Comparison of ENCODE assay signal across 8 mouse cellular contexts in the genomic region with DNA sequence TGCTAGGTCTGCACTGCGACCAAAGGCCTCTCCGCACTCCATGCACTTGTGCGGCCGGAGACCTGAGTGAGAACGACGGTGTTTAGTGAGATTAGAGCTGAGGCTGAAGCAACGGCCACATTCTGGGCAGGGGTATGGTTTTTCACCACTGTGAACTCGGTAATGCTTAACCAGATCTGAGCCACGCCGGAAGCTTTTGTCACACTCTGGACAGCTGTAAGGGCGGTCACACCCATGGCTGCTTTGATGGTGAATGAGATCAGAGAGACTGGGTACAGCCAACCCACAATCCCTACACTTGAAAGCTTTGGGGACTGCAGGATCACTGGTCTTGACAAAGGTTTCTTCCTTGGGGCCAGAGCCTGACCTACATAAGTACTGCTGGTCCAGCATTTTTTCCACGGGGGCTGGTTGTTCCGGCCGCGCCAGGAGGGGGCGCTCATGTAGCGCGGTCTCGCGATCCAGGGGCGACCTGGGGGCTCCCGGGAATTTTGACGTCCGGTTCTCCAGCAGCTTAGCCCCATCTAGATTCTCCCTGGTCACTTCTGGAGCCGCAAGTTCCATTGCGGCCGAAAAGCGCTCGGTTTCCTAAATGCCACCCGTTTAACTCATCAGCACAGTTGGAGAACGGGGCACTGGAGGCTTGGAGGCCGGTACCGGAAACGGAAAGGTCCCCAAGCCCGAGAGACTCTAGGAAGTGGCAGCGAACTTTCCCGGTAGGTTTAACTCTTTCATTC. TPM values are rescaled to one million over a fixed set of nuclear protein-coding genes. Genes with fewer than 3 reads are reported as not detected.
DNase-seq lines count a peak whose midpoint lies in the region; ATAC-seq and TF ChIP-seq lines count a peak whose summit lies in the region.

A gene (plus strand): TSS at position 487 of the 737 bp plus-strand sequence.

- peaks cover 0 to 11% of the 10 kb centered on the region in 2 experiments; a peak in 3 of 4 replicates for H3K4me1 ChIP-seq in MEL (ENCODE audit: control insufficient read depth in 1 of 2, insufficient read depth in 2 of 2, low read length in 2 of 2)
- peaks cover 11% of the 10 kb centered on the region for H3K4me1 ChIP-seq in cerebellum, adult 2 months (ENCODE audit: control insufficient read depth, insufficient read depth, low read length)
- no peaks in the 10 kb centered on the region; the same call in 1 of the 2 replicates for H3K4me1 ChIP-seq in forebrain, postnatal 0 days (ENCODE audit: insufficient read depth)
- peaks cover 8% of the 10 kb centered on the region for H3K4me1 ChIP-seq in lung, embryonic 14.5 days (ENCODE audit: insufficient read depth)
- peaks cover 11% of the 10 kb centered on the region for H3K4me1 ChIP-seq in olfactory bulb, adult 2 months (ENCODE audit: control insufficient read depth, insufficient read depth, low read length)
- peaks cover 9% of the 10 kb centered on the region for H3K4me1 ChIP-seq in thymus, adult 2 months (replicated peaks; ENCODE audit: control insufficient read depth, insufficient read depth, low read length)

- no peaks in the 10 kb centered on the region for H3K9me3 ChIP-seq in MEL (replicated peaks; ENCODE audit: insufficient read depth, low read length)
- H3K9me3 ChIP-seq in forebrain, postnatal 0 days (ENCODE audit: low read length): no peaks in the 10 kb centered on the region
- no peaks in the 10 kb centered on the region for H3K9me3 ChIP-seq in lung, embryonic 14.5 days (ENCODE audit: low read depth, low read length)

- peak within 1 kb of the TSS; percentile 77 for H3K4me2 ChIP-seq in forebrain, postnatal 0 days (ENCODE audit: low read depth)
- peak within 1 kb of the TSS; percentile 84 for H3K4me2 ChIP-seq in lung, embryonic 14.5 days

- TF ChIP-seq RAD21 in MEL (IDR thresholded peaks at IDR 0.05; ENCODE audit: low read depth, low read length): peak; percentile 60

- TF ChIP-seq EP300 in MEL (IDR thresholded peaks at IDR 0.05; ENCODE audit: low read depth in 1 of 2, low read length in 2 of 2): no peak

- no peaks in the 10 kb centered on the region for H3K27me3 ChIP-seq in MEL (ENCODE audit: control insufficient read depth in 1 of 2, insufficient read depth in 2 of 2, low read length in 2 of 2)
- H3K27me3 ChIP-seq in cerebellum, adult 2 months (ENCODE audit: control insufficient read depth, insufficient read depth, low read length): no peaks in the 10 kb centered on the region
- no peaks in the 10 kb centered on the region for H3K27me3 ChIP-seq in forebrain, postnatal 0 days (ENCODE audit: insufficient read depth, low read length)
- no peaks in the 10 kb centered on the region for H3K27me3 ChIP-seq in lung, embryonic 14.5 days (ENCODE audit: insufficient read depth, low read length)
- H3K27me3 ChIP-seq in thymus, adult 2 months (ENCODE audit: control insufficient read depth, insufficient read depth, low read length): no peaks in the 10 kb centered on the region

- WGBS in cerebellum, adult 2 months: 24% methylated on average over 37 of the region's 37 CpGs
- 26% methylated on average over 37 of the region's 37 CpGs for WGBS in forebrain, postnatal 0 days
- WGBS in lung, embryonic 14.5 days: 24% methylated on average over 37 of the region's 37 CpGs
- 23% methylated on average over 37 of the region's 37 CpGs for WGBS in olfactory bulb, adult 2 months
- 23% methylated on average over 37 of the region's 37 CpGs for WGBS in thymus, adult 2 months

- TF ChIP-seq POLR2A in MEL (IDR thresholded peaks at IDR 0.05; ENCODE audit: control insufficient read depth in 1 of 2, insufficient read depth in 1 of 2, low read depth in 1 of 2, low read length in 2 of 2, poor library complexity in 1 of 2): peak; percentile 2 to 39; a peak in 1 of 4 replicates
- no peak for TF ChIP-seq POLR2A in cerebellum, adult 2 months (IDR thresholded peaks at IDR 0.05; ENCODE audit: borderline replicate concordance, insufficient read depth, low read length)
- no peak for TF ChIP-seq POLR2A in olfactory bulb, adult 2 months (IDR thresholded peaks at IDR 0.05; ENCODE audit: insufficient read depth, low read depth, low read length)
- TF ChIP-seq POLR2A in thymus, adult 2 months (IDR thresholded peaks at IDR 0.05; ENCODE audit: control insufficient read depth, extremely low read depth, insufficient read depth, low read length, poor library complexity): no peak

- peak within 1 kb of the TSS; percentile 99 for H3K27ac ChIP-seq in MEL (ENCODE audit: control insufficient read depth, low read depth, low read length)
- peak within 1 kb of the TSS; percentile 96 for H3K27ac ChIP-seq in cerebellum, adult 2 months (ENCODE audit: insufficient read depth, low read length)
- peak within 1 kb of the TSS; percentile 98 for H3K27ac ChIP-seq in forebrain, postnatal 0 days (ENCODE audit: low read depth, low read length)
- H3K27ac ChIP-seq in layer of hippocampus, adult 2 months: peak within 1 kb of the TSS; percentile 96
- peak within 1 kb of the TSS; percentile 98 for H3K27ac ChIP-seq in lung, embryonic 14.5 days (ENCODE audit: low read depth)
- H3K27ac ChIP-seq in olfactory bulb, adult 2 months (ENCODE audit: insufficient read depth, low read depth, low read length): peak within 1 kb of the TSS; percentile 87
- peak within 1 kb of the TSS; percentile 93 for H3K27ac ChIP-seq in thymus, adult 2 months (ENCODE audit: control insufficient read depth, insufficient read depth, low read length)

- peaks cover 0 to 7% of the 10 kb centered on the region in 2 experiments; a peak in 2 of 4 replicates for H3K36me3 ChIP-seq in MEL (ENCODE audit: control insufficient read depth in 1 of 2, insufficient read depth in 2 of 2, low read length in 2 of 2)
- H3K36me3 ChIP-seq in forebrain, postnatal 0 days (ENCODE audit: insufficient read depth): peaks cover 15% of the 10 kb centered on the region
- peaks cover 27% of the 10 kb centered on the region for H3K36me3 ChIP-seq in lung, embryonic 14.5 days (ENCODE audit: insufficient read depth)
- H3K36me3 ChIP-seq in thymus, adult 2 months (ENCODE audit: control insufficient read depth, insufficient read depth, low read length): peaks cover 15% of the 10 kb centered on the region

- peak within 1 kb of the TSS; percentile 80 to 93 for H3K4me3 ChIP-seq in MEL (ENCODE audit: control insufficient read depth in 1 of 2, insufficient read depth in 1 of 2, low read depth in 2 of 2, low read length in 2 of 2)
- H3K4me3 ChIP-seq in cerebellum, adult 2 months (replicated peaks; ENCODE audit: insufficient read depth, low read depth, low read length): peak within 1 kb of the TSS; percentile 95
- peak within 1 kb of the TSS; percentile 77 for H3K4me3 ChIP-seq in forebrain, postnatal 0 days (ENCODE audit: low read depth, low read length)
- H3K4me3 ChIP-seq in layer of hippocampus, adult 2 months: peak within 1 kb of the TSS; percentile 88
- H3K4me3 ChIP-seq in lung, embryonic 14.5 days (ENCODE audit: low read depth, low read length): peak within 1 kb of the TSS; percentile 73
- H3K4me3 ChIP-seq in olfactory bulb, adult 2 months (ENCODE audit: insufficient read depth, low read depth, low read length): peak within 1 kb of the TSS; percentile 72
- H3K4me3 ChIP-seq in thymus, adult 2 months (ENCODE audit: control insufficient read depth, insufficient read depth, low read length): peak within 1 kb of the TSS; percentile 88

- peak; percentile 85 for DNase-seq in MEL (ENCODE audit: low read depth, low spot score)
- peak; percentile 84 to 91 for DNase-seq in cerebellum, adult 2 months
- DNase-seq in forebrain, postnatal 0 days: peak; percentile 84
- DNase-seq in heart, postnatal 36 days: peak; percentile 89 to 93
- peak; percentile 61 to 87 for DNase-seq in layer of hippocampus, adult 2 months (ENCODE audit: low spot score in 2 of 2)
- DNase-seq in lung, embryonic 14.5 days: peak; percentile 93
- peak; percentile 81 for DNase-seq in thymus, adult 2 months

- H3K9ac ChIP-seq in MEL (ENCODE audit: control insufficient read depth, low read depth, low read length, poor library complexity, severe bottlenecking): peak within 1 kb of the TSS; percentile 94
- H3K9ac ChIP-seq in forebrain, postnatal 0 days: peak within 1 kb of the TSS; percentile 79
- peak within 1 kb of the TSS; percentile 75 for H3K9ac ChIP-seq in lung, embryonic 14.5 days

- TF ChIP-seq CTCF in MEL (IDR thresholded peaks at IDR 0.05 in 2 of 3, conservative IDR thresholded peaks at IDR 0.05 in 1 of 3; ENCODE audit: control insufficient read depth in 1 of 3, insufficient read depth in 1 of 3, low read depth in 2 of 3, low read length in 3 of 3, poor library complexity in 1 of 3, severe bottlenecking in 1 of 3): peak; percentile 65 to 95 (median 88)
- peak; percentile 68; the same call in 1 of the 2 replicates for TF ChIP-seq CTCF in cerebellum, adult 2 months (IDR thresholded peaks at IDR 0.05; ENCODE audit: borderline replicate concordance, insufficient read depth, low read depth, low read length)
- peak; percentile 83 for TF ChIP-seq CTCF in forebrain, postnatal 0 days (IDR thresholded peaks at IDR 0.05; ENCODE audit: low read depth)
- TF ChIP-seq CTCF in layer of hippocampus, adult 2 months (conservative IDR thresholded peaks at IDR 0.05): peak; percentile 96
- TF ChIP-seq CTCF in lung, embryonic 14.5 days (IDR thresholded peaks at IDR 0.05; ENCODE audit: low read depth): peak; percentile 84
- peak; percentile 97 for TF ChIP-seq CTCF in olfactory bulb, adult 2 months (IDR thresholded peaks at IDR 0.05; ENCODE audit: insufficient read depth, low read depth, low read length)
- TF ChIP-seq CTCF in thymus, adult 2 months (IDR thresholded peaks at IDR 0.05; ENCODE audit: borderline replicate concordance, control insufficient read depth, extremely low read depth, insufficient read depth, low read length, poor library complexity): peak; percentile 99

- peaks cover 6% of the 10 kb centered on the region for H3K79me2 ChIP-seq in MEL (ENCODE audit: control insufficient read depth, insufficient read depth, low read length, poor library complexity)

- intact Hi-C loops in heart, postnatal 36 days (cut with DNase I): loop anchor here (1.0 kb wide), 1 partner anchor 108 kb away; no protein-coding TSS in a partner anchor

- ATAC-seq in forebrain, postnatal 0 days: peak; percentile 16; the same call in 1 of the 2 replicates
- peak; percentile 39 for ATAC-seq in lung, embryonic 14.5 days (ENCODE audit: insufficient read depth)

RNA-seq across cellular contexts. Expression of the gene that starts here (rescaled TPM):
- 13.3 and 14.6 TPM in 2 replicates for total RNA-seq in MEL (2012; rRNA removed)
- 10 to 100 TPM in 1 of 2 experiments, not detected in 1; 23.7 TPM for polyA plus RNA-seq in MEL (2012; ENCODE audit: insufficient read depth in 1 of 2, insufficient read length in 2 of 2, low read depth in 1 of 2, low replicate concordance in 2 of 2, missing spikeins in 1 of 2)
- polyA plus RNA-seq in cerebellum, adult 2 months (2012; rRNA removed): 16.1 and 17.2 TPM in 2 replicates
- 12.8 and 17.8 TPM in 2 replicates for total RNA-seq in forebrain, postnatal 0 days (2014; rRNA removed)
- polyA plus RNA-seq in forebrain, postnatal 0 days (2015; fragmentation: Nextera tagmentation; extraction: Ambion mirVana): 13.4 and 15.4 TPM in 2 replicates
- total RNA-seq in heart, postnatal 36 days (2021): 1 to 10 TPM; 7.4 to 8.4 TPM
- total RNA-seq in layer of hippocampus, adult 2 months (2021): 10 to 100 TPM; 10.9 to 12.6 TPM
- 19.2 and 22.0 TPM in 2 replicates for polyA plus RNA-seq in lung, embryonic 14.5 days (2014; fragmentation: Nextera tagmentation; extraction: Ambion mirVana)
- polyA plus RNA-seq in olfactory bulb, adult 2 months (2012; ENCODE audit: insufficient read depth, insufficient read length, low replicate concordance, missing spikeins): not detected in 2 replicates
- 68.6 and 85.1 TPM in 2 replicates for polyA plus RNA-seq in thymus, adult 2 months (2012; rRNA removed)

Comparison
In these comparisons a context has a peak if more than half of its experiments do, and no peak if none do; other contexts are left out.
1. Peak in every context shown above with its lines: DNase-seq, ATAC-seq, H3K4me3 ChIP-seq and H3K27ac ChIP-seq.
2. POLR2A ChIP-seq: peak in MEL (2 of 2); none in cerebellum, adult 2 months (single experiment), olfactory bulb, adult 2 months (single experiment) and thymus, adult 2 months (single experiment).